In the genomic region with DNA sequence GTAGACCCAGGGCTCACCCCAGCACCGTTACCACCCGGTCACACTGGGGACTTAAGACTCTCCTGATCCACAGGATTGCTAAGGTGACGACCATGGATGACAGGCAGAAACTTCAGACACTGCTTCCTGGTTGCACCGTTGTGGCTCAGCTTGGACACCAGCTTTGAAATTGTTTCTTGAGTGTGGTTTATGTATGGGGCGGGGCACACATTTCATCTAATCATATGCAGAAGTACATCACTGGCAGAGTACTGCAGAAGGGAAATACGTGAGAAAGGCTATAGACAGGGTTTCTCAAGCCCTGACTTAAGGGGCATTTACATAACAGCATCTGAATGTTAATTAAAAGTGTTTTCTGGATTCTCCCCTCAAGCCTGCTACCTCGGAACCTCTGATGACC, we compare ENCODE assay signal across 12 mouse cellular contexts.
DNase-seq lines count a peak whose midpoint lies in the region; ATAC-seq and TF ChIP-seq lines count a peak whose summit lies in the region.
"Had no signal": no experiment of that assay in that cellular context is flagged by ENCODE, and none has a peak within 500 bp of the region (broad histone marks: within the 10 kb centered on the region; RNA-seq: fewer than 3 reads in every experiment).

No protein-coding gene starts in this region.

- no peak for DNase-seq in liver, embryonic 11.5 days (ENCODE audit: low spot score)
- no peak for DNase-seq in liver
- DNase-seq in liver, postnatal 0 days = no peak
- DNase-seq in spleen, adult 12 weeks (ENCODE audit: low spot score) = no peak
- DNase-seq in hindbrain, embryonic 10.5 days (ENCODE audit: low spot score) = no peak
- DNase-seq: adrenal gland, postnatal 10 days; cerebellum, postnatal 36 days; right cerebral cortex, postnatal 25 days had no signal

- TF ChIP-seq EP300 in liver, postnatal 0 days (IDR thresholded peaks at IDR 0.05; ENCODE audit: low read depth) = no peak

- H3K9me3 ChIP-seq in liver, embryonic 11.5 days (ENCODE audit: control insufficient read depth, low read length) = no peaks in the 10 kb centered on the region
- no peaks in the 10 kb centered on the region for H3K9me3 ChIP-seq in liver, postnatal 0 days (ENCODE audit: low read length)
- no peaks in the 10 kb centered on the region for H3K9me3 ChIP-seq in hindbrain, embryonic 10.5 days

- TF ChIP-seq CTCF in bone marrow macrophage, adult 2 months (IDR thresholded peaks at IDR 0.05; ENCODE audit: low read depth, low read length) = no peak
- no peak for TF ChIP-seq CTCF in liver, postnatal 0 days (IDR thresholded peaks at IDR 0.05; ENCODE audit: low read depth)
- no peak for TF ChIP-seq CTCF in small intestine, adult 2 months (IDR thresholded peaks at IDR 0.05; ENCODE audit: extremely low read depth, insufficient read length, insufficient replicate concordance, low read depth, low read length)

- 80% methylated on average over 7 of the region's 7 CpGs for WGBS in liver, embryonic 11.5 days
- 57% methylated on average over 7 of the region's 7 CpGs for WGBS in liver, postnatal 0 days (ENCODE audit: insufficient replicate concordance)
- WGBS in small intestine, adult 2 months = 42% methylated on average over 7 of the region's 7 CpGs
- 89% methylated on average over 7 of the region's 7 CpGs for WGBS in hindbrain, embryonic 10.5 days

- H3K4me3 ChIP-seq in liver, embryonic 11.5 days (ENCODE audit: low read depth, low read length) = no peak overlapping the region
- H3K4me3 ChIP-seq in bone marrow macrophage, adult 2 months (ENCODE audit: insufficient read depth, low read length) = peak overlapping the region; percentile 61; the same call in 1 of the 2 replicates
- no peak overlapping the region for H3K4me3 ChIP-seq in liver, postnatal 0 days (ENCODE audit: low read depth, low read length)
- H3K4me3 ChIP-seq in small intestine, adult 2 months (ENCODE audit: low read depth, low read length) = no peak overlapping the region
- H3K4me3 ChIP-seq in hindbrain, embryonic 10.5 days = no peak overlapping the region
- H3K4me3 ChIP-seq: gastrocnemius, adult 2 months had no signal

- H3K36me3 ChIP-seq in liver, embryonic 11.5 days (ENCODE audit: control insufficient read depth, insufficient read depth, low read length) = no peaks in the 10 kb centered on the region; the same call in 1 of the 2 replicates
- peaks cover 9% of the 10 kb centered on the region for H3K36me3 ChIP-seq in liver, postnatal 0 days (replicated peaks; ENCODE audit: insufficient read depth, low read length)
- H3K36me3 ChIP-seq in small intestine, adult 2 months (ENCODE audit: control insufficient read depth, insufficient read depth, low read length) = peaks cover 11% of the 10 kb centered on the region
- peaks cover 62% of the 10 kb centered on the region for H3K36me3 ChIP-seq in hindbrain, embryonic 10.5 days

- H3K9ac ChIP-seq in liver, embryonic 11.5 days (ENCODE audit: low read depth, low read length) = no peak overlapping the region
- H3K9ac ChIP-seq in liver, postnatal 0 days (replicated peaks) = no peak overlapping the region

- no peak overlapping the region for H3K27ac ChIP-seq in liver, embryonic 11.5 days (ENCODE audit: low read depth, low read length)
- H3K27ac ChIP-seq in bone marrow macrophage, adult 2 months (ENCODE audit: insufficient read depth, low read depth, low read length) = peak overlapping the region; percentile 70
- peak overlapping the region; percentile 77 for H3K27ac ChIP-seq in liver, postnatal 0 days (ENCODE audit: low read depth)
- H3K27ac ChIP-seq in small intestine, adult 2 months (ENCODE audit: insufficient read depth, low read depth, low read length) = peak overlapping the region; percentile 80
- no peak overlapping the region for H3K27ac ChIP-seq in hindbrain, embryonic 10.5 days
- H3K27ac ChIP-seq: gastrocnemius, adult 2 months had no signal

- H3K4me2 ChIP-seq in liver, embryonic 11.5 days = no peak overlapping the region
- H3K4me2 ChIP-seq in liver, postnatal 0 days (ENCODE audit: low read depth, low read length) = peak overlapping the region; percentile 47; the same call in 1 of the 2 replicates
- H3K4me2 ChIP-seq: heart, embryonic 11.5 days had no signal

- no peaks in the 10 kb centered on the region for H3K27me3 ChIP-seq in liver, embryonic 11.5 days (replicated peaks; ENCODE audit: control insufficient read depth, insufficient read depth, low read length)
- no peaks in the 10 kb centered on the region for H3K27me3 ChIP-seq in liver, postnatal 0 days (ENCODE audit: insufficient read depth, low read length)
- no peaks in the 10 kb centered on the region for H3K27me3 ChIP-seq in small intestine, adult 2 months (ENCODE audit: control insufficient read depth, insufficient read depth, low read length)
- H3K27me3 ChIP-seq in hindbrain, embryonic 10.5 days (ENCODE audit: insufficient read depth, poor library complexity, severe bottlenecking) = no peaks in the 10 kb centered on the region

- 0 out of 2 replicates have a peak, but pooled peaks have one; percentile 16 for ATAC-seq in liver, embryonic 11.5 days (replicated peaks; ENCODE audit: low FRiP score)
- ATAC-seq in liver, postnatal 0 days = no peak; the same call in 1 of the 2 replicates

- H3K4me1 ChIP-seq in liver, embryonic 11.5 days (replicated peaks; ENCODE audit: control insufficient read depth, insufficient read depth, low read length) = peaks cover 3% of the 10 kb centered on the region
- H3K4me1 ChIP-seq in bone marrow macrophage, adult 2 months (ENCODE audit: control insufficient read depth, insufficient read depth, low read length) = peaks cover 24% of the 10 kb centered on the region
- peaks cover 7% of the 10 kb centered on the region; the same call in 1 of the 2 replicates for H3K4me1 ChIP-seq in liver, postnatal 0 days (ENCODE audit: insufficient read depth)
- peaks cover 19% of the 10 kb centered on the region for H3K4me1 ChIP-seq in small intestine, adult 2 months (ENCODE audit: control insufficient read depth, insufficient read depth, insufficient read length, low read length)
- 0 out of 2 replicates have a peak, but pooled peaks cover 3% of the 10 kb centered on the region for H3K4me1 ChIP-seq in hindbrain, embryonic 10.5 days (replicated peaks)

- TF ChIP-seq POLR2A in bone marrow macrophage, adult 2 months (IDR thresholded peaks at IDR 0.05; ENCODE audit: borderline replicate concordance, low read depth, low read length) = no peak
- no peak for TF ChIP-seq POLR2A in small intestine, adult 2 months (IDR thresholded peaks at IDR 0.05; ENCODE audit: low read depth, low read length)

Comparison
In these comparisons a context has a peak if more than half of its experiments do, and no peak if none do; other contexts are left out.
1. H3K27ac ChIP-seq: peak in bone marrow macrophage, adult 2 months (single experiment), liver, postnatal 0 days (single experiment) and small intestine, adult 2 months (single experiment); none in liver, embryonic 11.5 days (single experiment) and hindbrain, embryonic 10.5 days (single experiment).